Mouse (Mus musculus): Measurements from ENCODE around the gene Vps33b. TPM values are rescaled to one million over a fixed set of nuclear protein-coding genes. Genes with fewer than 3 reads are reported as not detected.

Gene Vps33b
- polyA plus RNA-seq, 1 experiment from 2014 or later = 14.9 TPM

DNA sequence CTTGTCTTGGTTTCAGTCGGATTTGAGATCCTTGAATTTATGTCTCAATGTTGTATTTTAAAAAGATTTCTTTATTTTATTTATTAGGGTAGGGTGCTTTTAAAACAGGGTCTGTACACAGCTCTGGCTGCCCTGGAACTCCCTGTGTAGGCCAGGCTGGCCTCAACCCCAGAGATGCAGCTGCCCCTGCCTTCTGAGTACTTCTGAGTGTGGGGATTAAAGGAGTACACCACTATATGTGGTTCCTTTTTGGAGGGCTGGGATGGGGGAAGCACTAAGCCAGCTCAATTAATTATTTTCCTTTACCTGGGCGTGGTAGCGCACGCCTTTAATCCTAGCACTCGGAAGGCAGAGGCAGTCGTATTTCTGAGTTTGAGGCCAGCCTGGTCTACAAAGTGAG lies 27.0 kb downstream of the Vps33b start:
- peaks cover 18% of the 10 kb centered on the region for H3K36me3 ChIP-seq
- 93% methylated on average over 6 of the region's 6 CpGs for WGBS
- H3K9ac ChIP-seq = no peak overlapping the region

DNA sequence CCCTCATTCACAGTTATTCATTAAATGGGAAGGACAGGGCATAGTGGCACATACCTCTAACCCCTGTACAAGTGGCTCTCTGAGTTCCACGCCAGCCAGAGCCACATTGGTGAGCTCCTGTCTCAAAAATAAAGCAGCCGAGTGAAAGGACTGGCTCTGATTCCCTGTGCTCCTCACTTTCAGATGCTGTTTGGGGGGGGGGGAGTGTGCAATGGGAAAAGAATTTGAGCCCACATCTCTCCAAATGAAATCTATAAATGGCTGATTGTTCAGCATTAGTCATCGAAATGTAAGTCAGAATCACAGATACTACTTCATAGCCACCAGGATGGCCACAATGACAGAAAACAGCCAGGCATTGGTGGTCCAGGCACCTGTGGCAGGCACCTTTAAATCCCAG lies 27.6 kb downstream of the Vps33b start:
- WGBS = 81% methylated on average over 3 of the region's 3 CpGs
- no peaks in the 10 kb centered on the region for H3K9me3 ChIP-seq
- H3K9ac ChIP-seq = no peak overlapping the region
- H3K4me3 ChIP-seq = no peak overlapping the region
- no peaks in the 10 kb centered on the region for H3K27me3 ChIP-seq
- peaks cover 9% of the 10 kb centered on the region for H3K4me1 ChIP-seq
- H3K36me3 ChIP-seq = peaks cover 24% of the 10 kb centered on the region
- H3K4me2 ChIP-seq (replicated peaks) = no peak overlapping the region
- no peak overlapping the region for H3K27ac ChIP-seq
- no peak for ATAC-seq (ENCODE audit: insufficient number of reproducible peaks, insufficient read depth, low FRiP score, low TSS enrichment)

More for the DNA sequence above, 27.0 kb downstream of the Vps33b start:
- no peaks in the 10 kb centered on the region for H3K9me3 ChIP-seq
- no peak overlapping the region for H3K4me3 ChIP-seq
- H3K4me1 ChIP-seq = peaks cover 9% of the 10 kb centered on the region
- H3K27me3 ChIP-seq = no peaks in the 10 kb centered on the region
- H3K4me2 ChIP-seq (replicated peaks) = peak overlapping the region; percentile 69
- H3K27ac ChIP-seq = no peak overlapping the region
- ATAC-seq (ENCODE audit: insufficient number of reproducible peaks, insufficient read depth, low FRiP score, low TSS enrichment) = no peak

DNA sequence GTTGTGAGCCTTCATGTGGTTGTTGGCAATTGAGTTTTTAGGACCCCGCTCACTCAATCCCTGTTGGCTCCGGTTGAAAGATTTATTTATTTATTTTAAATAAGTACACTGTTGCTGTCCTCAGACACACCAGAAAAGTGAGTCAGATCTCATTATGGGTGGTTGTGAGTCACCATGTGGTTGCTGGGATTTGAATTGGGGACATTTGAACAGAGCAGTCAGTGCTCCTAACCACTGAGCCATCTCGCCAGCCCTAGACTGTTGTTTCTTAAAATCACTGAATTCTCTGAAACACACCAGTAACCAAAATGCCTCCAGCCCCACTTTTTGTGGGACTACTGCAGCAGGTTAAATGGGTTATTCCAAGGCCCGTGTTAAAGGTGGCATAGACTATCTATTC lies 29.3 kb downstream of the Vps33b start:
- H3K4me1 ChIP-seq = peaks cover 9% of the 10 kb centered on the region
- no peaks in the 10 kb centered on the region for H3K9me3 ChIP-seq
- H3K27me3 ChIP-seq = no peaks in the 10 kb centered on the region
- no peak for ATAC-seq (ENCODE audit: insufficient number of reproducible peaks, insufficient read depth, low FRiP score, low TSS enrichment)
- H3K36me3 ChIP-seq = peaks cover 35% of the 10 kb centered on the region
- no peak overlapping the region for H3K4me3 ChIP-seq
- H3K4me2 ChIP-seq (replicated peaks) = no peak overlapping the region
- no peak overlapping the region for H3K9ac ChIP-seq
- WGBS = 92% methylated on average over 4 of the region's 4 CpGs
- H3K27ac ChIP-seq = no peak overlapping the region

DNA sequence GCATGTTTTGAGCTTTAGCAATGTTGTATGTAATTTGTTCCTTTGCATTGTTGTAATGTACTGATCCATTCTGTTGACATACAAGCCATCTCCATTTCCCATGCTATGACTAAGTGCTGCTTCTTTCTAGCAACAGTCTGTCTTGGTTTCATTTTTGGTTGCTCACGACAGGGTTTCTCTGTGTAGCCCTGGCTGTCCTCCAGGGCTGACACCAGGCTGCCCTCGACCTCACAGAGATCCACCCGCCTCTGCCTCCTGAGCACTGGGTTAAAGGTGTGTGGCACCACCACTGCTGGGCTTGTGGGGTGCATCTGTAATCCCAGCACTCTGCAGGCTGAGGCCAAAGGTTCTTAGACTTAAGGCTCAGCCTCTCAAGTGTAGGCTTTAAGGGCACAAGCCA lies 30.1 kb downstream of the Vps33b start:
- peaks cover 43% of the 10 kb centered on the region for H3K36me3 ChIP-seq
- 87% methylated on average over 3 of the region's 3 CpGs for WGBS
- H3K4me3 ChIP-seq = no peak overlapping the region
- no peak for ATAC-seq (ENCODE audit: insufficient number of reproducible peaks, insufficient read depth, low FRiP score, low TSS enrichment)
- H3K27ac ChIP-seq = no peak overlapping the region
- H3K9ac ChIP-seq = no peak overlapping the region
- no peak overlapping the region for H3K4me2 ChIP-seq (replicated peaks)
- peaks cover 9% of the 10 kb centered on the region for H3K4me1 ChIP-seq
- H3K9me3 ChIP-seq = no peaks in the 10 kb centered on the region
- H3K27me3 ChIP-seq = no peaks in the 10 kb centered on the region

DNA sequence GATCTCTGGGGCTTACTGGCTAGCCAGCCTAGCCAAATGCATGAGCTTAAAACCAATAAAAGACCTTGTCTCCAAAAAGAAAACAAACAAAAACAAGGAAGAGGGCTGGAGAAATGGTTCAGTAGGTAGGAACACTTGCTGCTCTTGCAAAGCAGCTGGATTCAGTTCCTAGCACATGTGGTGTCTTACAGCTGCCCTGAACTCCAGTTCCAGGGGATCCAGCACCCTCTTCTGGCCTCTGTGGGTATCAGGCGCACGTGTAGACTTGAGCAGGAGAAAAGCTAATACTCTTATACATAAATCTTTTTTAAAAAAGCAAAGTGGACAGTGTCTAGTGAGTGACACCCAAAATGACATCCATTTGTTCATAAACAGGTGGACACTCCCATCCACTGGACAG lies 32.1 kb downstream of the Vps33b start:
- Histone ChIP-seq H3K36me3 (peaks cover 62% of the 10 kb centered on the region), H3K9me3 (no peaks in the 10 kb centered on the region), H3K4me1 (no peaks in the 10 kb centered on the region; the same call in 1 of the 2 replicates), H3K4me2 (replicated peaks) (no peak overlapping the region), H3K4me3 (no peak overlapping the region), H3K9ac (no peak overlapping the region), H3K27ac (no peak overlapping the region), H3K27me3 (no peaks in the 10 kb centered on the region)
- ATAC-seq (ENCODE audit: insufficient number of reproducible peaks, insufficient read depth, low FRiP score, low TSS enrichment) = no peak
- WGBS = 78% methylated on average over 2 of the region's 2 CpGs

DNA sequence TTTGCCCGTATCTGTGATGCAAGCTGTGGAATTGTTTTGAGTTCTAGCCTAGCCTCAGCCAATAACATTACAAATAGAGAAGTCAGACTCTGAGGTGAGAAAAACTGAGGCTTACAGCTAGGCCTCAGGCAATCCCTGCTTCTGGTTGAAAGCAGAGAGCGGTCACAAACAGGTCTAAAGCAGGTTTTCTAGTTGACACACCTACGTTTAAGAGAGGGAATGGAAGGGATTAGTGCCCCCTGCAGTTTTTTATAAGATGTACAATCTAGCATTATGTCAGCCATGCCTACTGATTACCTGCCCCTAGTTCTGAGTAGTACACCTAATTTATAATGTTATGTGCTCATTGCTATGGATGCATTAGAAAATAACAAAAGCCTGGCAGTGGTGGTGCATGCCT lies 38.3 kb downstream of the Vps33b start:
- H3K36me3 ChIP-seq = peaks cover 89% of the 10 kb centered on the region
- H3K27ac ChIP-seq = no peak overlapping the region
- H3K27me3 ChIP-seq = no peaks in the 10 kb centered on the region
- H3K4me2 ChIP-seq (replicated peaks) = no peak overlapping the region
- H3K4me1 ChIP-seq = no peaks in the 10 kb centered on the region
- ATAC-seq (ENCODE audit: insufficient number of reproducible peaks, insufficient read depth, low FRiP score, low TSS enrichment) = no peak
- no peak overlapping the region for H3K4me3 ChIP-seq
- no peak overlapping the region for H3K9ac ChIP-seq
- no peaks in the 10 kb centered on the region for H3K9me3 ChIP-seq
- WGBS = 85% methylated on average over 3 of the region's 3 CpGs

DNA sequence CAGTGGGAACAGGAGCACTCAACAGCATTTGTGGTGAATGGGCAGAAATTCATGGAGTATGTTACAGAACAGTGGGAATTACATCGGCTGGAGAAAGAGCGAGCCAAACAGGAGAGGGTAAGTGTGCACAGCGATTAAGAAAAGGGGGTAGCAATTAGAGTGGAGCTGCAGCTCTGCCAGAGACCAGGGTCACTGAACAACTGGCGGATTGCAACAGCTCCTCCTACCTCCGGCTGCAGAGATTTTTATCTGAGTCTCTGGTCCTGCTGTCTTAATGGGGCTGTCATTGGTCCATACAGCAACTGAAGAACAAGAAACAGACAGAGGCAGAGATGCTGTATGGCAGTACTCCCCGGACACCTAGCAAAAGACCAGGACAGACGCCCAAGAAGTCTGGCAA lies 41.3 kb downstream of the Vps33b start:
- no peak for ATAC-seq (ENCODE audit: insufficient number of reproducible peaks, insufficient read depth, low FRiP score, low TSS enrichment)
- Histone ChIP-seq H3K4me2 (replicated peaks) (no peak overlapping the region), H3K36me3 (peaks cover 89% of the 10 kb centered on the region), H3K27ac (no peak overlapping the region), H3K4me1 (no peaks in the 10 kb centered on the region), H3K9ac (no peak overlapping the region), H3K27me3 (no peaks in the 10 kb centered on the region), H3K4me3 (no peak overlapping the region), H3K9me3 (no peaks in the 10 kb centered on the region)
- WGBS = 87% methylated on average over 7 of the region's 7 CpGs

DNA sequence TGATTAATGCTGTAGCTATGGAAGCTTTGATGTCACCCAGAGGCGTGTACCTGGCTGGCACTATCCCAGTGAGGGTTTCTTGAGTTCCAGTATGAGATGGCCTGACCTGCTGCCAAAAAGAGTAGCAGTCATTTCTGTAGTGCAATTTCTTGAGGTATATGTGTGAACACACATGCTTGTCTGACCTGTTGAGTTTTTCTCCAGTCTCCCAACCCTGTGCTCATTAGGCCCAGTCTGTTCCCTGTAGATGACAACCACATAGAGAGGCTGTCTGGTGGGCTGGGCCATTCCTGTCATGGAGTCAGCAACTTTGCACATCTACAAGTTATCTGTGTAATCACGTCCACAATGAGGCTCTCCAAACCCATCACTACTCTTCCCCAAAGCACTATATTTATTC lies 46.3 kb downstream of the Vps33b start:
- no peak overlapping the region for H3K9ac ChIP-seq
- H3K4me3 ChIP-seq = no peak overlapping the region
- H3K27me3 ChIP-seq = no peaks in the 10 kb centered on the region
- H3K9me3 ChIP-seq = no peaks in the 10 kb centered on the region
- no peak overlapping the region for H3K27ac ChIP-seq
- H3K36me3 ChIP-seq = peaks cover 70% of the 10 kb centered on the region
- H3K4me2 ChIP-seq (replicated peaks) = no peak overlapping the region
- WGBS = 80% methylated on average over 2 of the region's 2 CpGs
- H3K4me1 ChIP-seq = no peaks in the 10 kb centered on the region
- no peak for ATAC-seq (ENCODE audit: insufficient number of reproducible peaks, insufficient read depth, low FRiP score, low TSS enrichment)

DNA sequence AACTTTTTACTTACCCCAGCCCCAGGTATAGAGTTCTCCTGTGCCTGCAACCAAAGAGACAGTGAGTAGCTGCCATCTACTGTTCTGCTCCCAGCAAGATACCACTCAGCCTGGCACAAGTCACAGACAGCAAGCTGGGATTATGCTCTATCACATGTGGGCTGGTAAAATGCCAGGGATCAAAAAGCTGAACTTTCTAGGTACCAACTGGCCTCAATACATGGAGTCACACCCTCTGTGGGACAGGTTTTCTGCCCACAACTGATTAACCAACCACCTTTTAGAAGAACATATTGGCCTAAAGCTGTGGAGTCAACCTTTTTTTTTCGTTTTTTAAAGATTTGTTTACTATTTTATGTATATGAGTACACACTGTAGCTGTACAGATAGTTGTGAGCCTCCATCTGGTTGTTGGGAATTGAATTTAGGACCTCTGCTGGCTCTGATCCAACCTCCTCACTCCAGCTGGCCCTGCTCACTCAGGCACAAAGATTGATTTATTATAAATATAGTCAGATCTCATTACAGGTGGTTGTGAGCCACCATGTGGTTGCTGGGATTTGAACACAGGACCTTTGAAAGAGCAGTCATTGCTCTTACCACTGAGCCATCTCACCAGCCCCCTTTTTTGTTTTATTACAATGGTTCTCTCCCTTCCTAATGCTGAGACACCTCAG lies 48.1 kb downstream of the Vps33b start:
- Histone ChIP-seq H3K27me3 (no peaks in the 10 kb centered on the region), H3K4me3 (no peak overlapping the region), H3K4me1 (no peaks in the 10 kb centered on the region), H3K36me3 (peaks cover 57% of the 10 kb centered on the region), H3K9ac (no peak overlapping the region), H3K27ac (no peak overlapping the region), H3K4me2 (replicated peaks) (no peak overlapping the region), H3K9me3 (no peaks in the 10 kb centered on the region)
- WGBS = 71% methylated on average over 1 of the region's 1 CpGs
- no peak for ATAC-seq (ENCODE audit: insufficient number of reproducible peaks, insufficient read depth, low FRiP score, low TSS enrichment)

DNA sequence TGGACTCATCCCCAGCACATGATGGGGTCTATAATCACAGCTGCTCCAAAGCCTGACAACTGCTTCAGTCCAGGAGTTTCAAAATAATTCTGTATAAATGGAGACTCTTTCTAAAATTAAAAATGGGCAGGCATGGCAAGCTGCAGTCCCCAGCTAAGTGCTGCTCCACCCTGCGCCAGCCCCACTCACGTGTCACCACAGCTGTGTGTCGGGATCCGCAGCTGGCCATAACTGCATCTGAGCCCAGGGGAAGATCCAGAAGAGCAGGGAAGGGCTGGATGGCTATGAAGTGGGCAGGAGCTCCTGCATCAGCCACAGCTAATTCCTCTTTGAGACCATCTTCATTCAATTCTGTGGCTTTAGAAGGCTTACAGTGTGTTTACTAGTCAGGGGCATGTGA lies 49.2 kb downstream of the Vps33b start:
- Histone ChIP-seq H3K36me3 (peaks cover 46% of the 10 kb centered on the region), H3K27ac (no peak overlapping the region), H3K4me3 (no peak overlapping the region)

DNA sequence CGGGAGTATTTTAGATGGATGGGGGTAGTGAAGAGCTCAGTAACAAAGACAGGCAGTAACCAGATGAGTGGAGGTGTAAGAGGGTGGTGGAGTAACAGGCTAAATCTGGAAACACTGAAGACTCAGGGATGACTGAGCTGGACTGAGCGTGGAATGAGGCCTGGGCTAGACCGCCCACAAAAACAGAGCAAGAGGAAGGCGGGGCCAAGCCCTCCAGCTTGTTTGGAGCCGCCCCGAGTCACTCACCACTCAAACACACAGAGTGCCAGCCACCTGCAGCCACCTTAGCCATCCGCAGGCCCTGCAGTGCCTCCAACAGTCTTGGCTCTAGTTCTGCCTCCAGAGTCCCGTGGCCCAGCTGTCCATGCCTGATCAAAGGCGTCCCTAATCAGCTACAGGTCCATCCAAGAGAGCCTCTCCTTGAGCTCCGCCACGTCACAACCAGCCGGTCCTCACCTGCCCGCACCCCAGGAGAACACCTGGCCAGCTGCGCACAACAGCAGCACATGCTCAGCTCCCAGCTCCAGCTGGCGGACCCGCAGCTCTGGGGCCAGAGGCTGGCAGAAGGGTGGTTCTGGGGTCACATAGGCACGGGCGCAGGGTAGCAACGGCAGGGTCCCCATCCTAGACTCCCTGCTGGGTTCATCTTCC lies 50.5 kb downstream of the Vps33b start:
- Histone ChIP-seq H3K9me3 (no peaks in the 10 kb centered on the region), H3K9ac (no peak overlapping the region), H3K4me2 (replicated peaks) (no peak overlapping the region), H3K4me3 (no peak overlapping the region), H3K27ac (no peak overlapping the region), H3K36me3 (peaks cover 34% of the 10 kb centered on the region), H3K4me1 (peaks cover 9% of the 10 kb centered on the region), H3K27me3 (no peaks in the 10 kb centered on the region)
- ATAC-seq (ENCODE audit: insufficient number of reproducible peaks, insufficient read depth, low FRiP score, low TSS enrichment) = no peak
- WGBS = 82% methylated on average over 19 of the region's 19 CpGs

More for the DNA sequence above, 49.2 kb downstream of the Vps33b start:
- Histone ChIP-seq H3K9ac (no peak overlapping the region), H3K4me1 (peaks cover 8% of the 10 kb centered on the region), H3K4me2 (replicated peaks) (no peak overlapping the region), H3K9me3 (no peaks in the 10 kb centered on the region), H3K27me3 (no peaks in the 10 kb centered on the region)
- 87% methylated on average over 4 of the region's 4 CpGs for WGBS
- ATAC-seq (ENCODE audit: insufficient number of reproducible peaks, insufficient read depth, low FRiP score, low TSS enrichment) = no peak

DNA sequence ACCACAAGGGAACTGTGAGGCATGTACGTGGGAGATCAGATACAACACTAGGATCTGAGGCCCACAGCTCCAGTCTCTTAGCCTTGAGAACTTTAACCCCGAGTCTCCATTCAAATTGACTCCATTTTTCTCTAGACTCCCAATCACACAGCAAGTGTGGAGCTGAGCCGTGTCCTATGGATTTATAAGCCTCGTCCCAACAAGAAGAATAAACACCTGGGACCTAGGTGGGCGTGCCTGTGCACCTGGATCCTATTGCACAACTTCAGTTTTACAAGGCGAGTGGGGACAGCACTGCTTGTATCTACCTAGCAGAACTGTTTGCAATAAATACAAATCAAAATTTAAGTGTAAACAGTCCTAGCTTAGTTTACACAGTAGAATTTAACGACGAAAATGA lies 53.9 kb downstream of the Vps33b start:
- Histone ChIP-seq H3K4me2 (replicated peaks) (peak overlapping the region; percentile 61), H3K4me3 (peak overlapping the region; percentile 56), H3K36me3 (peaks cover 46% of the 10 kb centered on the region), H3K9me3 (no peaks in the 10 kb centered on the region), H3K27ac (no peak overlapping the region), H3K9ac (peak overlapping the region; percentile 35), H3K4me1 (peaks cover 13% of the 10 kb centered on the region), H3K27me3 (no peaks in the 10 kb centered on the region)
- 22% methylated on average over 8 of the region's 8 CpGs for WGBS
- no peak for ATAC-seq (ENCODE audit: insufficient number of reproducible peaks, insufficient read depth, low FRiP score, low TSS enrichment)
